Mouse (Mus musculus) G1E (cell line): ENCODE measurements at regions not wholly inside any gene's neighbourhood (a gene's known extent, or its start where the extent isn't known, plus 50 kb on each side); places are given as distances from the start of the nearest gene placed in this dataset.
"Not testable (repeated sequence)": the region's sequence is repeated elsewhere in the genome, so short reads cannot be mapped to it uniquely, and the experiment has no call there.

ENCODE experiments used
- ATAC-seq: 2 replicates; pipeline ENCODE4 v1.8.0; 2016; ENCODE audit warnings: mild to moderate bottlenecking; ENCODE audit not compliant: insufficient number of reproducible peaks, poor library complexity, low FRiP score, severe bottlenecking; ENCODE audit errors: extremely low read depth
- DNase-seq: peaks from one replicate; pipeline ENCODE4 v3.0.0; 2012; ENCODE audit warnings: low spot score
- H3K27me3 ChIP-seq: 2 replicates; pipeline ENCODE4 v1.6.1; 2012; ENCODE audit warnings: mild to moderate bottlenecking, low read length, inconsistent platforms; ENCODE audit not compliant: insufficient read depth
- H3K36me3 ChIP-seq: replicated peaks from 2 replicates; pipeline ENCODE3; 2012; ENCODE audit warnings: mild to moderate bottlenecking, inconsistent platforms
- H3K4me1 ChIP-seq: 2 replicates; pipeline ENCODE4 v1.6.1; 2012; ENCODE audit warnings: low read depth, low read length, inconsistent platforms, mixed read lengths; ENCODE audit not compliant: insufficient read depth
- H3K4me3 ChIP-seq: 2 replicates; pipeline ENCODE4 v1.5.1; 2012; ENCODE audit warnings: low read depth, mild to moderate bottlenecking, inconsistent platforms, low read length, moderate library complexity, mixed read lengths
- H3K9me3 ChIP-seq: replicated peaks from 2 replicates; pipeline ENCODE4 v1.6.1; 2012; ENCODE audit warnings: inconsistent platforms
- CTCF ChIP-seq: IDR thresholded peaks from 2 replicates; pipeline ENCODE4 v1.5.1; 2012; ENCODE audit warnings: low read depth, low read length, inconsistent platforms, mixed read lengths
- GATA1 ChIP-seq: IDR thresholded peaks from 2 replicates; pipeline ENCODE4 v1.6.1; 2012; ENCODE audit warnings: borderline replicate concordance, low read length, inconsistent platforms, mixed read lengths
- GATA2 ChIP-seq: IDR thresholded peaks from 2 replicates; pipeline ENCODE4 v1.6.1; 2012; ENCODE audit warnings: low read depth, low read length, inconsistent platforms, borderline replicate concordance
- POLR2AphosphoS5 ChIP-seq: IDR thresholded peaks from 2 replicates; pipeline ENCODE4 v1.6.1; 2012; ENCODE audit warnings: low read depth, low read length, inconsistent platforms; ENCODE audit not compliant: insufficient replicate concordance
- TAL1 ChIP-seq: conservative IDR thresholded peaks from 2 replicates; pipeline ENCODE4 v1.6.1; 2012; ENCODE audit warnings: low read depth, low read length, inconsistent platforms, mixed read lengths

- H3K27me3 ChIP-seq, result no peaks in the 10 kb centered on the region; the same call in 1 of the 2 replicates
- DNase-seq, result no peak
- H3K4me1 ChIP-seq, result no peaks in the 10 kb centered on the region
- no peak for TF ChIP-seq CTCF
- TF ChIP-seq POLR2AphosphoS5, result no peak
- no peak for TF ChIP-seq GATA1
- no peak for TF ChIP-seq GATA2
- no peak for TF ChIP-seq TAL1
- no peak for ATAC-seq
- no peaks in the 10 kb centered on the region for H3K36me3 ChIP-seq
- H3K4me3 ChIP-seq, result no peak overlapping the region
- H3K9me3 ChIP-seq, result no peaks in the 10 kb centered on the region
These were observed 103.6 kb upstream of the Pfn2 start for GRCm38 (mm10) chr3:57951438-57951837.

GRCm38 (mm10) chr3:57957352-57957751, 109.5 kb upstream of the Pfn2 start:
- H3K4me3 ChIP-seq, result no peak overlapping the region
- H3K27me3 ChIP-seq, result peaks cover 2% of the 10 kb centered on the region
- H3K9me3 ChIP-seq, result no peaks in the 10 kb centered on the region
- TF ChIP-seq GATA2, result no peak
- TF ChIP-seq CTCF, result no peak
- no peak for TF ChIP-seq POLR2AphosphoS5
- TF ChIP-seq TAL1, result no peak
- TF ChIP-seq GATA1, result no peak
- no peaks in the 10 kb centered on the region for H3K4me1 ChIP-seq
- H3K36me3 ChIP-seq, result no peaks in the 10 kb centered on the region
- DNase-seq (no peak), ATAC-seq (no peak)

GRCm38 (mm10) chr3:57963965-57964364, 116.1 kb upstream of the Pfn2 start:
- Histone ChIP-seq H3K27me3 (peaks cover 2% of the 10 kb centered on the region; the same call in 1 of the 2 replicates), H3K9me3 (no peaks in the 10 kb centered on the region), H3K36me3 (no peaks in the 10 kb centered on the region), H3K4me1 (no peaks in the 10 kb centered on the region), H3K4me3 (no peak overlapping the region)
- no peak for ATAC-seq
- TF ChIP-seq POLR2AphosphoS5 (no peak), GATA1 (no peak), CTCF (no peak)
- no peak for DNase-seq

- H3K9me3 ChIP-seq, ATAC-seq, H3K4me3 ChIP-seq, H3K4me1 ChIP-seq, H3K36me3 ChIP-seq, H3K27me3 ChIP-seq, DNase-seq: not testable (repeated sequence)
These were observed 122.7 kb upstream of the Pfn2 start for GRCm38 (mm10) chr3:57970614-57971013.

- H3K4me3 ChIP-seq, result no peak overlapping the region
- DNase-seq (no peak), ATAC-seq (no peak)
- no peaks in the 10 kb centered on the region for H3K4me1 ChIP-seq
- TF ChIP-seq GATA1 (no peak), CTCF (no peak)
- no peaks in the 10 kb centered on the region for H3K9me3 ChIP-seq
- no peaks in the 10 kb centered on the region for H3K36me3 ChIP-seq
- H3K27me3 ChIP-seq, result no peaks in the 10 kb centered on the region
These were observed 124.8 kb upstream of the Pfn2 start for GRCm38 (mm10) chr3:57972469-57973245.

GRCm38 (mm10) chr3:57973546-57973945, 125.7 kb upstream of the Pfn2 start:
- TF ChIP-seq GATA1 (no peak), TAL1 (no peak), POLR2AphosphoS5 (no peak), GATA2 (no peak), CTCF (no peak)
- no peaks in the 10 kb centered on the region for H3K36me3 ChIP-seq
- H3K27me3 ChIP-seq, result no peaks in the 10 kb centered on the region
- DNase-seq (no peak), ATAC-seq (no peak)
- no peaks in the 10 kb centered on the region for H3K4me1 ChIP-seq
- no peaks in the 10 kb centered on the region for H3K9me3 ChIP-seq
- H3K4me3 ChIP-seq, result no peak overlapping the region

GRCm38 (mm10) chr3:57975379-57975778, 127.5 kb upstream of the Pfn2 start:
- no peaks in the 10 kb centered on the region for H3K36me3 ChIP-seq
- no peaks in the 10 kb centered on the region for H3K9me3 ChIP-seq
- no peaks in the 10 kb centered on the region for H3K4me1 ChIP-seq
- TF ChIP-seq GATA2 (no peak), CTCF (no peak), GATA1 (no peak), TAL1 (no peak), POLR2AphosphoS5 (no peak)
- H3K27me3 ChIP-seq, result no peaks in the 10 kb centered on the region
- ATAC-seq (no peak), DNase-seq (no peak)
- no peak overlapping the region for H3K4me3 ChIP-seq
